Mouse (Mus musculus): ENCODE measurements at regions not wholly inside any gene's neighbourhood (a gene's known extent, or its start where the extent isn't known, plus 50 kb on each side); places are given as distances from the start of the nearest gene placed in this dataset.

DNA sequence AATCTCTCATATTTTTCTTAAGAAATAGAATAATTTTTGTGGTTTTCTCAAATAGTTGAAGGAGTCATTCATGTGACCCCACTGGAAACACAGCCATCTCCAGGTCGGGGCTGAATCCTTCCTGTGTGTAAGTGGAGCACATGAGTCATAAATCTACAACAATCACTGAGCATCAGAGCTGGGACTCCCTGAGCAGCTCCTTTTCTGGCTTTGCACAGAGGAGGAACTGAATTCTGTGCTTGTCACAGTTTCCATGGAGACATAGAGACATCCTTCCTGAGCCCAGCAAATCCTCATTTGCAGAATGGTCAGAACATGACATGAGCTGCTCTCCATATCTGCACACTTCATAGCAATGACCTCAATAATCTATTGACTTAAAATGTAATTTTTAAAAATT lies 238.2 kb upstream of the Rnd3 start:
- Histone ChIP-seq H3K4me1 (replicated peaks; ENCODE audit: control insufficient read depth, insufficient read depth, low read length) (no peaks in the 10 kb centered on the region), H3K27me3 (ENCODE audit: control insufficient read depth, insufficient read depth, low read length) (no peaks in the 10 kb centered on the region), H3K4me3 (ENCODE audit: control insufficient read depth, insufficient read depth, low read length) (no peak overlapping the region), H3K27ac (ENCODE audit: control insufficient read depth, insufficient read depth, low read length) (no peak overlapping the region), H3K36me3 (ENCODE audit: control insufficient read depth, insufficient read depth, low read length) (no peaks in the 10 kb centered on the region)
- 5% methylated on average over 1 of the region's 1 CpGs for WGBS
- DNase-seq, result no peak
- TF ChIP-seq POLR2A (IDR thresholded peaks at IDR 0.05; ENCODE audit: control insufficient read depth, extremely low read depth, insufficient read depth, low read length, poor library complexity) (no peak), CTCF (IDR thresholded peaks at IDR 0.05; ENCODE audit: borderline replicate concordance, control insufficient read depth, extremely low read depth, insufficient read depth, low read length, poor library complexity) (no peak)

DNA sequence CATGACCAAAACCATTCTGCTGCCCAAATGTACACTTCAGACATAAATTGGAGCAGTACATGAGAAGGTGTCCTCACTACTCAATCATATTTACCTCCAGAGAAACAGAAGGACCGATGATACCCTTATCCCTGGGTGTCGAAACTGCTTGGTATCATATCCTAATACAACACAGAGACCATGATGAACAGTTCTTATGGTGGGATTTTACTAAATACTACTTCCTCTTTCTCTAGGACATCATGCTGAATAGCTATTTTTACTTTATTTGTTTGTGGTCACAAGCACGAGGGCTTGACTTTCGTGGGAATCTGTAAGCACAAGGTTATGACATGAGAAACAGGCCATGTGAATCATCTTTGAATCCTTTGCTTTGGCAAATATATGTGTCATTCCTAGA lies 227.7 kb upstream of the Rnd3 start:
- Histone ChIP-seq H3K27me3 (ENCODE audit: control insufficient read depth, insufficient read depth, low read length) (no peaks in the 10 kb centered on the region), H3K36me3 (ENCODE audit: control insufficient read depth, insufficient read depth, low read length) (no peaks in the 10 kb centered on the region), H3K4me1 (replicated peaks; ENCODE audit: control insufficient read depth, insufficient read depth, low read length) (no peaks in the 10 kb centered on the region), H3K4me3 (ENCODE audit: control insufficient read depth, insufficient read depth, low read length) (no peak overlapping the region), H3K27ac (ENCODE audit: control insufficient read depth, insufficient read depth, low read length) (no peak overlapping the region)
- no peak for DNase-seq
- WGBS, result 45% methylated on average over 4 of the region's 4 CpGs
- TF ChIP-seq POLR2A (IDR thresholded peaks at IDR 0.05; ENCODE audit: control insufficient read depth, extremely low read depth, insufficient read depth, low read length, poor library complexity) (no peak), CTCF (IDR thresholded peaks at IDR 0.05; ENCODE audit: borderline replicate concordance, control insufficient read depth, extremely low read depth, insufficient read depth, low read length, poor library complexity) (no peak)

DNA sequence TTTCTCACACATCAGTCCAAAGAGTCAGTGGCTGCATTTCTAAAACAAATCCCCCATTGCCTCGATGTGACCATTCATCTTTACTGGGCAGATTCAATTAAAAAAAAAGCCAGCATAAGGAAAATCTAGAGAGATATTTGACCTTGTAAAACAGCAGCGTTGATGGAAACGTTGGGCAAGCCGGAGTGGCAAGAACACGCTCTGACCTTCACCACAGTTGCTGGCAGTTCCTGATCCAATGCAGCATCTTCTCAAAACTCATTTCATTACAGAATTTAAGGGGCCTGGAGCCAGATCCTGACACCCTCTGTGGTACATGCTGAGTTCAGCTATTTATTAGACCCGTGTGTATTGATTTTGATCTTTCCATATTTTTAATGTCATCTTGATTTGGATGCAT lies 225.7 kb upstream of the Rnd3 start:
- 97% methylated on average over 6 of the region's 6 CpGs for WGBS
- Histone ChIP-seq H3K4me3 (ENCODE audit: control insufficient read depth, insufficient read depth, low read length) (no peak overlapping the region), H3K27me3 (ENCODE audit: control insufficient read depth, insufficient read depth, low read length) (no peaks in the 10 kb centered on the region), H3K4me1 (replicated peaks; ENCODE audit: control insufficient read depth, insufficient read depth, low read length) (no peaks in the 10 kb centered on the region), H3K36me3 (ENCODE audit: control insufficient read depth, insufficient read depth, low read length) (no peaks in the 10 kb centered on the region), H3K27ac (ENCODE audit: control insufficient read depth, insufficient read depth, low read length) (no peak overlapping the region)
- no peak for DNase-seq
- TF ChIP-seq POLR2A (IDR thresholded peaks at IDR 0.05; ENCODE audit: control insufficient read depth, extremely low read depth, insufficient read depth, low read length, poor library complexity) (no peak), CTCF (IDR thresholded peaks at IDR 0.05; ENCODE audit: borderline replicate concordance, control insufficient read depth, extremely low read depth, insufficient read depth, low read length, poor library complexity) (no peak)

DNA sequence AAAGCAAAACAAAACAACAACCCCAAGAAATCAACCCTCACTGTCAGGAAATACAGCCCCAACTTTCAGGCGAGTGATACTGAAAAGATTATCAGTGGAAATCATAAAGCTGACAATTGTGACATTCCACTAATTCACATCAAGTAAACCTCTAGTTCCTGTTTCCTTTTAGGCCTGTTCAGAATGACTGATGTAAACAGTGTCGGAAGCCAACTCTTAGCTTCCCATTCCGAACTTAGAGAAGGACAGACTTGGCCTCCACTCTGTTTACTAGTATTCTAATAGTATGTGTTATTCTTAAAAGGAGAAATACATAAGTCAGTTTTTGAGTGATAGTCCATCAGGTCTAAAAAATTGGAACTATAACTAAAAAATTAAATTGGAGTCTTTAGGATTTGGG lies 223.9 kb upstream of the Rnd3 start:
- Histone ChIP-seq H3K36me3 (ENCODE audit: control insufficient read depth, insufficient read depth, low read length) (no peaks in the 10 kb centered on the region), H3K4me3 (ENCODE audit: control insufficient read depth, insufficient read depth, low read length) (no peak overlapping the region), H3K27ac (ENCODE audit: control insufficient read depth, insufficient read depth, low read length) (no peak overlapping the region), H3K27me3 (ENCODE audit: control insufficient read depth, insufficient read depth, low read length) (no peaks in the 10 kb centered on the region), H3K4me1 (replicated peaks; ENCODE audit: control insufficient read depth, insufficient read depth, low read length) (no peaks in the 10 kb centered on the region)
- 80% methylated on average over 3 of the region's 3 CpGs for WGBS
- no peak for DNase-seq
- TF ChIP-seq POLR2A (IDR thresholded peaks at IDR 0.05; ENCODE audit: control insufficient read depth, extremely low read depth, insufficient read depth, low read length, poor library complexity) (no peak), CTCF (IDR thresholded peaks at IDR 0.05; ENCODE audit: borderline replicate concordance, control insufficient read depth, extremely low read depth, insufficient read depth, low read length, poor library complexity) (no peak)

DNA sequence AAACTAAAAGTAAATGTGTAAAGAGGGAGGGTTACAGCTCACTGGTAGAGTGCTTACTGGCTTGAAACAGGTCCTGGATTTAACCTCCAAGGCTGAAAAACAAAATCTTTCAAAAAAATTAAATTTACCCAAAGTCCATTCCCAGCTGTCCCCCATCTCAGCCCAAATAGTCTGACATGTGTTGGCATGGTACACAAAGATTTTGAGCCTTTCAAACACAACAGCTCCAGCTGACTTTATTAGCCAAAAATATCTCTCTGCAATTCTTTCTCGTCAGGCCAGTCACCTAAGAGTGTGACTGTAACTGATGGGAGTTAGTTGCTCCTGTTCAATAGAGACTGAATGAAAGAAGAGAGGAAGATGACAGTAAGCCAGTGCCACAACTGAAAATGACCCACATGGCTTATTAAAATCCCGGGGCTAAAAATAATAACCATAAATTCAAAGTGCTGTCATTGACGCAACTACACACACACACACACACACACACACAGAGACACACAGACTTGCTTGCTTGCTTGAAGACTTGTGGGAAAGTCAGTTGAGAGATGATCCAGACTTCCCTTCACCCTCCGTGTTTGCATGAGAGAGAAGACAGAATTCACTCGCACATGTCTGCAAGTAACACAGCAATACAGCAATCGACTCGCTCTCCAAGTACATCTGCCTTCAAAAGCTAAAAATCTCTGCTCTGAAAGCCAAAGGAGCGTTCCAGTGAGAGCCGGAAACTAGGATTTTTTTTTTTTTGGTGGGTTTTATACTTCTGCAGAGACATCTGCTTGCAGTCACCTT lies 214.1 kb upstream of the Rnd3 start:
- no peak overlapping the region for H3K4me3 ChIP-seq (ENCODE audit: control insufficient read depth, insufficient read depth, low read length)
- 63% methylated on average over 9 of the region's 9 CpGs for WGBS

DNA sequence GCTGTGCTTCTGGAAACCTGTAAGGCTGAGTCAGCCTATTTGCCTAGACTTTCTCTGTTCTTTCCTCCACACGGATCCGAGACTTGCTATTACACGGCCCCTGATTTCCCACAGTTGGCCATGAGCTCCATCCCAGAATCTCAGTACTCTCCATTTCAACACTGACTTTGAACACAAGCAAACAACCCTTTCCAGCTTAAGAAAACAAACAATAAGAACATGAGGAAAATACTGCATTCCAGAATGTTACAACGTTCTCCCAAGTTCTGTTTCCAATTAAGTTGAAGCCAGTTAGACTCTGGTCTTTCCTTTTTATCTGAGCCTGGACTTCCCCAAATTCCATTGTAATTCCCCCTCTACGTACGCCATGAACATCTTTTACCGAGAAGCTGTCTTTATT lies 206.4 kb upstream of the Rnd3 start:
- no peak for DNase-seq

More for the DNA sequence above, 214.1 kb upstream of the Rnd3 start:
- no peaks in the 10 kb centered on the region for H3K27me3 ChIP-seq (ENCODE audit: control insufficient read depth, insufficient read depth, low read length)
- H3K27ac ChIP-seq (ENCODE audit: control insufficient read depth, insufficient read depth, low read length), result no peak overlapping the region
- no peak for TF ChIP-seq CTCF (IDR thresholded peaks at IDR 0.05; ENCODE audit: borderline replicate concordance, control insufficient read depth, extremely low read depth, insufficient read depth, low read length, poor library complexity)
- no peaks in the 10 kb centered on the region for H3K4me1 ChIP-seq (replicated peaks; ENCODE audit: control insufficient read depth, insufficient read depth, low read length)
- no peak for DNase-seq
- no peaks in the 10 kb centered on the region for H3K36me3 ChIP-seq (ENCODE audit: control insufficient read depth, insufficient read depth, low read length)

DNA sequence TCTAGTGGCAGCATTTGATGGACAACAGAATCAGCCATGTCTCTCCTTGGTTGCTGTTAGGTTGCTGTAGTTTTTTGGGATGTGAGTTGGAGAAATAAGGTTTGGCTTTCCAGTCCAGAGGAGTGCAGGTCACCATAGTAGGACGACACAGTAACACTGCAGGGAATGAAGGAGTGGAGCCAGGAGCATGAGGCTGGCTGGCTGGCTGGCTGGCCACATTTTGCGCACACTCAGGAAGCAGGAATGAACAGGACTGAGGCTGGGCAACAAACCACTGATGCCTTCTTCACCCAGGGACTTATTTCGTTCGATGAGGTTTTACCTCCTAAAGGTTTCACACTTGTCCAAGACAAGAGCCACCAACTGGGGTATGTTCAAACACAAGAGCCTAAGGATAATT lies 205.9 kb upstream of the Rnd3 start:
- no peak for DNase-seq
- 92% methylated on average over 4 of the region's 4 CpGs for WGBS

More for the DNA sequence above, 206.4 kb upstream of the Rnd3 start:
- no peak for TF ChIP-seq CTCF (IDR thresholded peaks at IDR 0.05; ENCODE audit: borderline replicate concordance, control insufficient read depth, extremely low read depth, insufficient read depth, low read length, poor library complexity)
- TF ChIP-seq POLR2A (IDR thresholded peaks at IDR 0.05; ENCODE audit: control insufficient read depth, extremely low read depth, insufficient read depth, low read length, poor library complexity), result no peak
- no peak overlapping the region; the same call in 1 of the 2 replicates for H3K27ac ChIP-seq (ENCODE audit: control insufficient read depth, insufficient read depth, low read length)
- no peaks in the 10 kb centered on the region for H3K36me3 ChIP-seq (ENCODE audit: control insufficient read depth, insufficient read depth, low read length)
- H3K4me3 ChIP-seq (ENCODE audit: control insufficient read depth, insufficient read depth, low read length), result no peak overlapping the region
- H3K27me3 ChIP-seq (ENCODE audit: control insufficient read depth, insufficient read depth, low read length), result no peaks in the 10 kb centered on the region
- H3K4me1 ChIP-seq (replicated peaks; ENCODE audit: control insufficient read depth, insufficient read depth, low read length), result no peaks in the 10 kb centered on the region
- WGBS, result 95% methylated on average over 7 of the region's 7 CpGs

More for the DNA sequence above, 205.9 kb upstream of the Rnd3 start:
- H3K27ac ChIP-seq (ENCODE audit: control insufficient read depth, insufficient read depth, low read length), result no peak overlapping the region
- no peak overlapping the region for H3K4me3 ChIP-seq (ENCODE audit: control insufficient read depth, insufficient read depth, low read length)
- TF ChIP-seq CTCF (IDR thresholded peaks at IDR 0.05; ENCODE audit: borderline replicate concordance, control insufficient read depth, extremely low read depth, insufficient read depth, low read length, poor library complexity) (no peak), POLR2A (IDR thresholded peaks at IDR 0.05; ENCODE audit: control insufficient read depth, extremely low read depth, insufficient read depth, low read length, poor library complexity) (no peak)
- no peaks in the 10 kb centered on the region for H3K27me3 ChIP-seq (ENCODE audit: control insufficient read depth, insufficient read depth, low read length)
- H3K36me3 ChIP-seq (ENCODE audit: control insufficient read depth, insufficient read depth, low read length), result no peaks in the 10 kb centered on the region
- no peaks in the 10 kb centered on the region for H3K4me1 ChIP-seq (replicated peaks; ENCODE audit: control insufficient read depth, insufficient read depth, low read length)

All from thymus, adult 2 months (tissue).